Mouse (Mus musculus) G1E (cell line): Measurements from ENCODE around the gene Mcu.

Experiments used
- CTCF ChIP-seq: IDR thresholded peaks from 2 replicates; pipeline ENCODE4 v1.5.1; 2012; ENCODE audit warnings: low read depth, low read length, inconsistent platforms, mixed read lengths
- GATA1 ChIP-seq: IDR thresholded peaks from 2 replicates; pipeline ENCODE4 v1.6.1; 2012; ENCODE audit warnings: borderline replicate concordance, low read length, inconsistent platforms, mixed read lengths
- GATA2 ChIP-seq: IDR thresholded peaks from 2 replicates; pipeline ENCODE4 v1.6.1; 2012; ENCODE audit warnings: low read depth, low read length, inconsistent platforms, borderline replicate concordance
- POLR2AphosphoS5 ChIP-seq: IDR thresholded peaks from 2 replicates; pipeline ENCODE4 v1.6.1; 2012; ENCODE audit warnings: low read depth, low read length, inconsistent platforms; ENCODE audit not compliant: insufficient replicate concordance
- TAL1 ChIP-seq: conservative IDR thresholded peaks from 2 replicates; pipeline ENCODE4 v1.6.1; 2012; ENCODE audit warnings: low read depth, low read length, inconsistent platforms, mixed read lengths

DNA sequence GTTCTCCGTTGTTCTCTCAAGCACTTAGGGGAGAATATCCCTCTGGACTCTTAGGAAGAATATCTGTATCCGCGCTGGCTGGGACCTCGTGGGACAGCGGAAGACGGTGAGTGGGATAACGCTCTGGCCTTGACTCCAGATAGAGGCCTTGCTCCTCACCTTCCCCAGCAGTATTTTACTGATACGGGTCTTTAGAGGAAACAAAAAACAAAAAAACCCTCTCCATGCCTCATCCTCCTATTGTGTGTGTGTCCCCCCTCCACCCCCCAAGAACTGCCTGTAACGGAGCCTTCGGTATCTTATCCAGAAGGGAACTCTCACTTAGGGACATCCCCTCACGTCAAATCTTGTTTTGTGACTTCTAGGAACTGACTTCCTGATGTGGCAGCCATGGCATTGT lies 174.8 kb downstream of the Mcu start, which contains the start of gene Oit3:
- TF ChIP-seq CTCF (no peak), POLR2AphosphoS5 (no peak), GATA1 (no peak), TAL1 (no peak), GATA2 (no peak)
